Mouse (Mus musculus) liver, postnatal 0 days (tissue): ENCODE measurements around the gene Ankrd1.

Experiments
- CTCF ChIP-seq: sonication (generic); IDR thresholded peaks from 2 replicates; pipeline ENCODE4 v1.5.1; 2016; ENCODE audit warnings: antibody characterized with exemption, low read depth
- EP300 ChIP-seq: IDR thresholded peaks from 2 replicates; pipeline ENCODE4 v1.6.1; 2016; ENCODE audit warnings: antibody characterized with exemption, low read depth, mild to moderate bottlenecking

- TF ChIP-seq CTCF (no peak), EP300 (no peak)
Measured at GRCm38 (mm10) chr19:36083262-36084225, 36.4 kb downstream of the Ankrd1 start, which contains the start of gene Rpp30.
